Mouse (Mus musculus) B cell, adult (primary cell): ENCODE results near the gene Il24. TPM values are rescaled to one million over a fixed set of nuclear protein-coding genes. Genes with fewer than 3 reads are reported as not detected.

ENCODE experiments used
- total RNA-seq: library from RNA; stranded (reverse); gene quantifications from 4 replicates; pipeline ENCODE4 v1.2.4, GENCODE M21; 2023; ENCODE audit not compliant: inconsistent age

Il24 gene
- not detected in 4 replicates for total RNA-seq

DNA sequence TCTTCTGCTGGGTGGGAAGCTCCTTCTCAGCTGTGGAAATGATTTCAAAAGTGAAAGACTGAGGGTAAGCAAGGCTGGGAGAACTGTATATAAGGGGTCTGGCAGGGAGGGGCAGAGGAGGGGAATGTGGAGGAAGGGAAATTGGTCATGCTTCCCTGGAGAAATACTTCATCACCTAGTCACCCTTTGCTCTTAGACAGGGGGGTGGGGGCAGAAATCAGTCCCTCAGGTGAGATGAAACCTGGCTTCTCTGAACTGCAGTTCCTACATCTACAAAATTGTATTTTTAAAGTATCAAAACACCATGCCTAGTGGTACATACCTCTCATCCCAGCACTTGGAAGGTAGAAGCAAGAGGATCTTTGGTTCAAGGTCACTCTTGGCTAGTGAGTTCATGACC lies at the start of gene Il24:
TSS of gene Il24 (minus strand) at position 101 of the 400 bp plus-strand sequence.

DNA sequence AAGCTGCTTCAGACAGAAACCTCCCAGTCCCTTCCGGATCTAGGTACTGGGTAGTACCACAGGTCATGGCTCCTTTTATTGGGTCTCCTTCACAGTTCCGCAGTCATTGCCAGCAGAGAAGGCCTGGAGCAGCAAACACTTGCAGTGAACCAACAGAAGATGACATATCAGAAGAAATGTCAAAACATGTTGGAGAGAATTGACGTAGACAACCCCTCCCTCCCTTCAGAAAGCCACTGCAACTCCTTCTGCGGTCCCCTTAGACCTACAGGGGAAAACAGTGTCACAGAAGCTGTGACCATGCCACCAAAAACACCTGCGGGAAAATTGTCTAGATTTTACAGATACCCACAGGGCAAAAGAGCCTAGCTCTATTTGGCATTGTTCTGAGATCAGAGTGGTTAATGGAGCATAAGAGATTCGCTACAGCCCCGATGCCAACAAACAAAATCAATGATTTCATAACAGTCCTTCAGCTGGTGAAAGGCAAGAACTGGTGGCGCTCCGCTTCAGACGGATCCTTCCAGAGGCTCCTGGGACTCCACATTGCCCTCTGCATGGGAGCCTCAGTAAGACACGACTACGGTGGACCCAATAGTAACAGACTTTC lies 24.3 kb upstream of the Il24 start, which contains the start of gene Il20:
TSS of gene Il20 (minus strand) at position 51 of the 610 bp plus-strand sequence.

DNA sequence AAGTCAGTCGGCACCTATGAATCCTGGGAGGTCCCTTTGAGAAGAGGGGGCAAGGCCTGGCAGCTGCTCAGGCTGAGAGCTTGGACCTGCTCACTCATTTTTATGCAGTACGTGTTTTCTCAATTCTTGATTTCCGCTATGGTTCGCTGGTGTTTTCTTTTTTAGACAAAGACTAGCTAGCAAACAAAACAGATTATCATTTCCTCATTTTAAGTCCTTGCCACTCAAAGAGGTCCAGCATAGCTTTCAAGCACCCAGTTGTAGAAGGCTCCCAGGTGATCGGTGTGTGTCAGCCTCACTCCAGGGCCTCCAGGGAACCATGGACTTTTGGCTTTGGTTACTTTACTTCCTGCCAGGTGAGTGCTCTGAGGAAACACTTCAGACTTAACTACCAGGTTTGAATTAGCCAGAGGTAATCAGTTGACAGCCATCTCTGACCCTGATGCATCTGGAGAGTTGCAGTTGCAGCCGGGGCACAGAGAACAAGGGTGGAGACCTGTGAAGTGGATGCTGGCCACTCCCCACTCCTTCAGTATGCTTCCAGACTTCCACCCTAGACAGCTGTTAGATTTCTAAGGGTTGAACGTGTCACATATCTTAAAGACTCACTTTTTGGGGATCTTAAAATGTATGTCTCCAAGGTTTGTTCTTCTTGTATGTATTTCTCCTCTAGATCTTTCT lies 21.6 kb downstream of the Il24 start, which contains the start of gene Fcmr:
TSS of gene Fcmr (plus strand) at position 129 of the 681 bp plus-strand sequence.

Other genes with a start within 250 kb of the Il24 start
- gene C4bp, start 225.8 kb downstream of the Il24 start, total RNA-seq, result not detected in 4 replicates
- gene Gm29427, start 171.7 kb downstream of the Il24 start, total RNA-seq, result not detected in 4 replicates
- gene Yod1, start 170.1 kb downstream of the Il24 start, total RNA-seq, result 11.1 to 11.9 TPM (median 11.5 TPM) in 4 replicates
- gene Pfkfb2, start 158.2 kb downstream of the Il24 start, total RNA-seq, result 19.0 to 23.8 TPM (median 20.4 TPM) in 4 replicates
- gene AA986860, start 155.5 kb downstream of the Il24 start, total RNA-seq, result 0.42 to 2.1 TPM (median 0.72 TPM) in 4 replicates
- not detected in 4 replicates for gene Fcamr, start 86.6 kb downstream of the Il24 start, total RNA-seq
- 2.2 to 3.7 TPM (median 3.0 TPM) in 4 replicates for gene Pigr, start 60.8 kb downstream of the Il24 start, total RNA-seq
- gene Fcmr, start 21.8 kb downstream of the Il24 start, total RNA-seq, result 982 to 1,190 TPM (median 1,061 TPM) in 4 replicates
- gene Il20, start 24.0 kb upstream of the Il24 start, total RNA-seq, result not detected in 4 replicates
- not detected in 4 replicates for gene Il19, start 52.7 kb upstream of the Il24 start, total RNA-seq
- 2.0 to 2.8 TPM (median 2.4 TPM) in 4 replicates for gene Il10, start 132.4 kb upstream of the Il24 start, total RNA-seq
- 99.3 to 101 TPM (median 100 TPM) in 4 replicates for gene Mapkapk2, start 210.4 kb upstream of the Il24 start, total RNA-seq